Mouse (Mus musculus): Measurements from ENCODE around the gene Mtcl1. TPM values are rescaled to one million over a fixed set of nuclear protein-coding genes. Genes with fewer than 3 reads are reported as not detected.

Gene Mtcl1
- polyA plus RNA-seq, 1 experiment from 2014 or later, result 10.4 TPM

DNA sequence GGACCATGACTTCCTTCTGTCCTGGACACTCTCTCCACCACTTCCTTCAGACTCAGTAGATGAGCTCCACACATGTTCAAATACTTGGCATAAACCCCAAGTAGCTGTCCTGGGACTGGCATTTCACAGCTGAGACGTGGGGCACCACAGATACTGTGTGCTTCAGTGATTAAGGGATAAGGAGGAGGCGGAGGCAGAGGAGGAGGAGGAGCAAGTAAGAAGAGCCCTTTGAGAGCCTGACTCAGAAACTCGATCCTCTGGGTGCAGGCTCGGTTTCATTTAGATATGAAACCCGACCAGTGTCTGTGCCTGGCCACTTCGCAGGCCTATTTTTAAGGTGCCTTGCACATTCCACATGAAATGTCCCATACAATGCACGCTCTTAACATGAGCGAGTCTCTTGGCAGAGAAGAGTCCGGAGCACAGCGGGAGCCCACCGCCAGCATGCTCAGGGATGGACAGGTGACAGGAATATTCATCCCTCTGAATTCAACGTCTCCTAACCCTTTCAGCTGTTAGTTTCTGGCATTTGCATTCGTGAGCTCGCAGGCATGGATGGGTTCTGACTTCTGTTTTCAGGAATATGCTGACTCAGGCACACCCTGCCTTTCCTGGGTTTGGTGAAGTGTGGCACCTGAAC, 74.8 kb downstream of the Mtcl1 start:
- H3K27me3 ChIP-seq, result no peaks in the 10 kb centered on the region; the same call in 1 of the 2 replicates
- H3K9ac ChIP-seq, result no peak overlapping the region
- no peak overlapping the region for H3K27ac ChIP-seq
- H3K4me1 ChIP-seq, result peaks cover 16% of the 10 kb centered on the region
- H3K36me3 ChIP-seq, result peaks cover 7% of the 10 kb centered on the region; the same call in 1 of the 2 replicates
- 46% methylated on average over 14 of the region's 14 CpGs for WGBS
- no peak overlapping the region for H3K4me2 ChIP-seq (replicated peaks)
- ATAC-seq (ENCODE audit: insufficient number of reproducible peaks, insufficient read depth, low FRiP score, low TSS enrichment), result peak; percentile 36; the same call in 1 of the 2 replicates
- no peak overlapping the region for H3K4me3 ChIP-seq
- no peaks in the 10 kb centered on the region for H3K9me3 ChIP-seq

DNA sequence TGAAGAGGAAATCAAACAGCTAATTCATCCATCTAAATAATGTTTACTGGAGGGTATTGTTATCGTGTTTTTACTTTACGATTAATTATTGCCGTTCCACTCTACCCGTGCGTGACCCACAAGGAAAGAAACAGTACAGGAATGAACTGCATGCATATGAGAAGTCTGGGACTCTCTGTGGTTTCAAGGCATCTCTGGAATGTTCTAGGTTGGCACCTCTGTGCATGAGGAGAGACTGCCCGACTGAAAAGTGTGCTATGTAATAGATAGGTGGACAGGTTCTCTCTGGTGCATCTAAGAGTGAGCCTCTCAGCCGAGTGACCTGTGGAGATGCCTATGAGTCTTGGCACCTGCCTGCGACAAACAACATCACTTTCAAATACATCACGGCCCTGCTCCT, 78.7 kb downstream of the Mtcl1 start:
- Histone ChIP-seq H3K36me3 (no peaks in the 10 kb centered on the region), H3K9me3 (no peaks in the 10 kb centered on the region), H3K4me2 (replicated peaks) (no peak overlapping the region), H3K27ac (no peak overlapping the region), H3K27me3 (no peaks in the 10 kb centered on the region), H3K4me3 (no peak overlapping the region), H3K4me1 (peaks cover 16% of the 10 kb centered on the region), H3K9ac (no peak overlapping the region)
- ATAC-seq (ENCODE audit: insufficient number of reproducible peaks, insufficient read depth, low FRiP score, low TSS enrichment), result no peak
- 85% methylated on average over 9 of the region's 9 CpGs for WGBS

DNA sequence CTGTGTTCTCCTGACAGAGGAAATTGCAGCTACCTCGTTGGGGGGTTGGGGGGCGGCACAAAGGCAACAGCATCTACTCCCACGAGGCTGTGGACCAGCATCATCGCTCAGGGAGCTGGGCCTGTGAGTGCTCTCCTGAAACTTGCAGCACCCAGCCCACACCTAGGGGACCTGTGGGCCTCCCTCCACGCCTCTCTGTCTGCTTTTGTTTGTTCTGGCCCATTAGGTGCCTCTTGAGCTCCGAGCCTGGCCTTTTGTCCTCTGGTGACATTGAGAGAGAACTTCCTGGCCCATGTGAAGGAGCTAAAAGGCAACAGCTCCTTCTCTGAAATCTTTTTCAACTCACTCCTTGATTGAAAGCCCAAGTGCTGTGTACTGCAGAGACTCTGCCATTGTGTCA, 79.8 kb downstream of the Mtcl1 start:
- Histone ChIP-seq H3K4me1 (peaks cover 12% of the 10 kb centered on the region), H3K4me2 (replicated peaks) (no peak overlapping the region), H3K27me3 (no peaks in the 10 kb centered on the region), H3K4me3 (no peak overlapping the region), H3K9me3 (no peaks in the 10 kb centered on the region), H3K27ac (no peak overlapping the region), H3K36me3 (0 out of 2 replicates have a peak, but pooled peaks cover 2% of the 10 kb centered on the region), H3K9ac (no peak overlapping the region)
- no peak for ATAC-seq (ENCODE audit: insufficient number of reproducible peaks, insufficient read depth, low FRiP score, low TSS enrichment)
- WGBS, result 74% methylated on average over 6 of the region's 6 CpGs

DNA sequence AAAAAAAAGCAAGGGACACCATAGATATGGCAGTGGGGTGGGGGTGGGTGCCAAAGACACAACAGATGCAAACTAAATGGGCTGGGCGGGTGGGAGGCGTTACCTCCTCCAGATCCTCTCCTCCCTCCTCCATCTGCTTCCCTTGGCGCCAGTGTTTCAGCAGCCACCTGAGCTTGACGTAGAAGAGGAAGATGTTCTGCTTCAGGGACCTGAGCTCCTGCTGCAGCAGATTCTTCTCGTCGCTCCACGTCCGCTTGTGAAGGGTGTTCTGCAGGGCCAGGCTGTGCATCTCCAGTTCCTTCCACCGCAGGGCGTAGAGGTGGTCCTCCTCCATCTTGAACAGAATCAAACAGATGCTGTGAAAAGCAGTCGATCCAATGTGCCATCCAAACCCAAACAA, 81.4 kb downstream of the Mtcl1 start:
- 93% methylated on average over 11 of the region's 11 CpGs for WGBS
- H3K36me3 ChIP-seq, result peaks cover 9% of the 10 kb centered on the region; the same call in 1 of the 2 replicates
- no peaks in the 10 kb centered on the region for H3K27me3 ChIP-seq
- no peak overlapping the region for H3K4me3 ChIP-seq
- no peak overlapping the region for H3K27ac ChIP-seq
- no peak overlapping the region for H3K4me2 ChIP-seq (replicated peaks)
- peaks cover 10% of the 10 kb centered on the region; the same call in 1 of the 2 replicates for H3K4me1 ChIP-seq
- H3K9ac ChIP-seq, result no peak overlapping the region
- H3K9me3 ChIP-seq, result no peaks in the 10 kb centered on the region
- no peak for ATAC-seq (ENCODE audit: insufficient number of reproducible peaks, insufficient read depth, low FRiP score, low TSS enrichment)

DNA sequence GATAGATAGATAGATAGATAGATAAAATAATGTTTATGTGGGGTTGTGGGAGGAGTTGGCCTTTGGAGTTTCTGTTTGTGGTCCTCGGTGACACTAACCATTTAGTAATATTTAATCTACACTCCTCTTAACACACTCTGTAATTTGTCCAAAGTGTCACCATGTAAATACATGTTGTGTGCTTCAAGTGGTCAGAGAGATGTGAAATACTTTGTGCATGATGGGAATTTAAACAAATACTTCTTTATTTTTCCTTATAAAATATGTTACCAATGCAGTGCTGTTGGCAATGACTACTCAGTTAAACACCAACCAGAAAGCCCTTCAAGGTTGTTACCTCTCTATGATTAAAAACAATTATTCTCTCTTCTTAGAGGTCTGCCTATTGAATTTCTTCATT, 83.9 kb downstream of the Mtcl1 start:
- WGBS, result 94% methylated on average over 1 of the region's 1 CpGs
- no peak for ATAC-seq (ENCODE audit: insufficient number of reproducible peaks, insufficient read depth, low FRiP score, low TSS enrichment)
- H3K9me3 ChIP-seq, result no peaks in the 10 kb centered on the region

DNA sequence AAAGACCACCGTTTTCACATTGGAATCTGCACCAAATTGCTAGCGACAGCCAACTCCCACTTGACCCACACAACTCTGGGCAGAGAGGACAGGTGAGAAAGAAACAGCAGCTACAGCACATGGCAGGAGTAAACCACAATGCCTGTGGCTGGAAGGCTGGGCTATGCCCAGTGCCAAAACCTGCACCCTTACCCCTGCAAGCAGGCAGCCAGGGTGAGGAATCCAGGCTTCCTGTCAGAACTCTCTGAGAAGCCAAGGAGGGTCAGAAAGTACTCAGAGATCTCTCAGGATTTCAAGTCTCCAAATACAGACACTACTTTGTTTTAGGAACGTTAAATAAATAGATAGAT, 84.3 kb downstream of the Mtcl1 start:
- H3K9ac ChIP-seq, result no peak overlapping the region
- no peak overlapping the region for H3K4me3 ChIP-seq
- no peaks in the 10 kb centered on the region for H3K27me3 ChIP-seq
- no peak overlapping the region for H3K4me2 ChIP-seq (replicated peaks)
- no peaks in the 10 kb centered on the region for H3K9me3 ChIP-seq
- peaks cover 10% of the 10 kb centered on the region; the same call in 1 of the 2 replicates for H3K4me1 ChIP-seq
- H3K27ac ChIP-seq, result 0 out of 2 replicates have a peak overlapping the region, but pooled peaks have one; percentile 23
- no peak for ATAC-seq (ENCODE audit: insufficient number of reproducible peaks, insufficient read depth, low FRiP score, low TSS enrichment)
- H3K36me3 ChIP-seq, result peaks cover 11% of the 10 kb centered on the region; the same call in 1 of the 2 replicates
- WGBS, result 85% methylated on average over 3 of the region's 3 CpGs

More for the DNA sequence above, 83.9 kb downstream of the Mtcl1 start:
- Histone ChIP-seq H3K4me2 (replicated peaks) (no peak overlapping the region), H3K27ac (no peak overlapping the region), H3K36me3 (peaks cover 11% of the 10 kb centered on the region; the same call in 1 of the 2 replicates), H3K9ac (no peak overlapping the region), H3K4me1 (peaks cover 10% of the 10 kb centered on the region; the same call in 1 of the 2 replicates), H3K27me3 (no peaks in the 10 kb centered on the region), H3K4me3 (no peak overlapping the region)

DNA sequence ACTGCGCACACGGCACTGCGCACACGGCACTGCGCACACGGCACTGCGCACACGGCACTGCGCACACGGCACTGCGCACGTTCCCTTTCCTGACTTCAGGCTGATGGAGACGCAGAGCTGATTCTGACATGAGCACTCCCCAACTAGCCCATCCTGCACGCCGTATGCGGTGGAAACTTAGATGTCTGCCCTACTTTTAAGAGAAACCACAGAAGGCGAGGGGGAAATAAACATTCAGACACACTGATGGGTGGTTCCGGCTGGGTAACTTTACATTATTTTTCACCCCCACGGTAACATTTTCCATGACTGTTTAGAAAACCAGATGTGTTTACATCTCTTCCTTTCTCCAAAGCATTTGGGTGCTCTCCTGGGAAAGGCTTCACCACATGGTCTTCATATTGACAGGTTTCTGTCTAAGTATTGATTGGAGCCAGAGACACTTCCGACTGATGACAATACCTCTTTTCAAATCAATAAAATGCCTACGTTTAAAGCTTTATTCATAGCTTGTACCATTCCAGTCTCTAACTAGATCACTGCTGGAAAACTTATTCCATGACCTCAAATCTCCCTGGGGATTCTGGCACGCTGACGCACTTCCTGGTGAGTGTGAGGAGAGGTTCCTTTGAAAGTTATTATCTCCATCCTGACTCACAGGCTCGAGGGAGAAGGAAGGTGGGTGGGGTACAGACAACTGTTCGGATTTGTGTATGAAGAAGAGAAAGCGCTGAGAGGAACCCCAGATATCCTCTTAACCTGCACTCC, 84.8 kb downstream of the Mtcl1 start:
- Histone ChIP-seq H3K9ac (no peak overlapping the region), H3K27ac (0 out of 2 replicates have a peak overlapping the region, but pooled peaks have one; percentile 23), H3K4me3 (no peak overlapping the region), H3K4me2 (replicated peaks) (no peak overlapping the region), H3K36me3 (peaks cover 11% of the 10 kb centered on the region; the same call in 1 of the 2 replicates), H3K9me3 (no peaks in the 10 kb centered on the region), H3K4me1 (peaks cover 10% of the 10 kb centered on the region; the same call in 1 of the 2 replicates), H3K27me3 (no peaks in the 10 kb centered on the region)
- WGBS, result 68% methylated on average over 26 of the region's 26 CpGs
- ATAC-seq (ENCODE audit: insufficient number of reproducible peaks, insufficient read depth, low FRiP score, low TSS enrichment), result no peak

DNA sequence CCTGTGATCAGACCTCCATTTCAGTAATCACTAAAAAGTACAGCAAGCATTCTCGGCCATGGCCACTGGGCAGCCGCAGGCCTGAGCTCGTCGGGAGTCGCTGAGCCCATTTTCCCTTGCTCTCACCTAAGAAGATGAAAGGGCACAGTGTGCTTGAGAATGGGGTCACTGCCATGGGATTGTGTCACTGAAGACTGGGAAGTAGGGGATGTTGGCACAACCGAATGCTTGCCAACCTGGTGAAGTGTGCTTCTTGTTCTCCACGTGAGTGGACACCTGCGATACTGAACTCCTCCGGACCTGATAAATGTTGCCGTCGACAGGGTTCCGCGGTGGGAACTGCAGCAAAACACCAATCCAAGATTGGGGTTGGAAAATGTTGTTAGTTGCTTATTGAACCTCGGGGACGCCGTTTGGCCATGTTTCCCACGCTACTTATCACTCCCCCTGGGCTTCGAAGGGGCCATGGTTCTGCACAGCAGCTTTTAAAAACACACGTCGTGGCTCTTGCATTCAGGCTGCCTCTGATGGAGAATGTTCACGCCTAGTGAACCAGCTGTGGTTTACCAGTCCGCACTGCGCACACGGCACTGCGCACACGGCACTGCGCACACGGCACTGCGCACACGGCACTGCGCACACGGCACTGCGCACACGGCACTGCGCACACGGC, 85.6 kb downstream of the Mtcl1 start:
- Histone ChIP-seq H3K4me3 (no peak overlapping the region), H3K9ac (no peak overlapping the region), H3K27ac (no peak overlapping the region), H3K36me3 (peaks cover 11% of the 10 kb centered on the region; the same call in 1 of the 2 replicates), H3K4me2 (replicated peaks) (no peak overlapping the region), H3K4me1 (peaks cover 10% of the 10 kb centered on the region; the same call in 1 of the 2 replicates), H3K9me3 (no peaks in the 10 kb centered on the region), H3K27me3 (no peaks in the 10 kb centered on the region)
- 91% methylated on average over 36 of the region's 36 CpGs for WGBS
- ATAC-seq (ENCODE audit: insufficient number of reproducible peaks, insufficient read depth, low FRiP score, low TSS enrichment), result no peak

DNA sequence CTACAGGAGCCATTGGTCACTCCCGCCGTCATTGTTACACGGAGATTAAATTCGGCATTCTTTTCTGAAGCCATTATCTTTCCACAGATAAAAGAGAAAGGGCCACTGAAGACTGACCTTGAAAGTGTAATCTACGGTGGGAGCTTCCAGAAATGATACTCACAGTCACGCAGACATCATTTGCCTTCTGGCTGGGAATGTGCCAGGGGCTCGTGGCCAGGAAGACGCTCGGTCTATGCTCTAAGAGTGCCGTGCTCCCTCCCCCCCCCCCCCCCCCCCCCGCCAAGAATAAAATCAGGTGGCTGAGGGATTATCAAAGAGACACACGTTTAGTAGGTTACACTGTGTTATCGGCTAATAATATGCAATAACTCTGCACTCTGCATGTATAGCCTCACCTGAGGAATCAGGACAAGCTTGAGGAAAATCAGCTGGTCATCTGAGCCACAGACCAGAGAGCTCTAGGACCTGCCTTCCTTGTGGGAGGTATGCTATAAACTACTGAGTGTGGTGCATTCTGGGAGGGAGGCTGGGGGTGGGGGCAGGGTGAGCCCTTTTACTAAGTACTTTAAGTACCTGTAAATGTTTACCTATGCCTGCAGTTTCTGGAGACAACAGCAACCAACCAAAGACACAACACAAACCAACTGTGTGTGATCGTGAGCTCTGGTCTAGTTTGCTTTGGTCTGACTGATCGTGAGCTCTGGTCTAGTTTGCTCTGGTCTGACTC, 87.1 kb downstream of the Mtcl1 start:
- Histone ChIP-seq H3K4me1 (peaks cover 16% of the 10 kb centered on the region; the same call in 1 of the 2 replicates), H3K4me3 (no peak overlapping the region), H3K9me3 (no peaks in the 10 kb centered on the region), H3K27me3 (no peaks in the 10 kb centered on the region), H3K4me2 (replicated peaks) (no peak overlapping the region), H3K9ac (no peak overlapping the region), H3K36me3 (peaks cover 11% of the 10 kb centered on the region; the same call in 1 of the 2 replicates), H3K27ac (no peak overlapping the region)
- no peak for ATAC-seq (ENCODE audit: insufficient number of reproducible peaks, insufficient read depth, low FRiP score, low TSS enrichment)
- WGBS, result 86% methylated on average over 14 of the region's 15 CpGs

DNA sequence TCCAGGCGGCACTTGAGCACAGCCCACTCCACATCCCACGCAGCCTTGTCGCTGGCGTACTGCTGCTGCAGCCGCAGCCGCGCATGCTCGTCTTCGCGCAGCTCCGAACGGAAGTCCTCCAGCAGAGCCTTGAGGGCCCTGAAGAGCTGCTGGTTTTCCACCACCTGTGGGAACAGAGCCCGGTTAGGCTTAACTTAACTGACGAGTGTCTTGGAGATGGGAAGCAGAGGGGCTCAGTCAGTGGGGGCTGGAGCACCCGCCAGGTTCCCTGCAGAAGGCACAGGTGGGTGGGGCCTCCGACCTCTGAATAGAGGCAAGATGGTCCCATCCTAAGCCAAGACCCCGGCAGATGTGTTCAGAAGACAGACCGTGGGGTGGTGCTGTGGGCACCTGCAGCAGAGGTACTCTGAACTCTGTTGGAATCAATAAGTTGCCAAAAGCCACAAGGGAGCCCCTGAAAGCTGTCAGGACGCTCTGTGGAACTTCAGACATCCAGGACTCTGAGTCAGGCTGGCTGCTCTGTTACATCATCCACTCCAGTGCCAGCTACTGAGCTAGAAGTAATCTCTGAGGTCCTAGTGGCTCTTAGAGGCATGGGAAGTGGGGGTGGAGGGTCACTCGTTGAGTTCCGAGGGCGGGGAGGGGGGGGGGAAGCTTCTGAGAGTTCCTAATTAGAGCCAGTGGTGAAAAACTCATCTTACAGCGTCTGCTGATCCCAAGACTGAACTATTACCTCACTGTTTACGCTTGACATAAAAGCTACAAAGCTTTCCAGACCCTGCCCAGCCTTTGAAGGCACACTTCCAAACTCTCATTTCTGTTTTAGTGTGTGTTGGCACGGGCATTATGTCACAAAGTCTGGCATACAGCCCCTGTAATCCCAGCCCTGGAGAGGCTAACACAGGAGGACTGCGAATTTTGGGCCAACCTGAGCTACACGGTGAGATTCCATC, 91.2 kb downstream of the Mtcl1 start:
- Histone ChIP-seq H3K9ac (no peak overlapping the region), H3K9me3 (no peaks in the 10 kb centered on the region), H3K27me3 (no peaks in the 10 kb centered on the region), H3K27ac (no peak overlapping the region), H3K4me3 (no peak overlapping the region), H3K4me1 (peaks cover 6% of the 10 kb centered on the region; the same call in 1 of the 2 replicates), H3K36me3 (peaks cover 14% of the 10 kb centered on the region), H3K4me2 (replicated peaks) (no peak overlapping the region)
- ATAC-seq (ENCODE audit: insufficient number of reproducible peaks, insufficient read depth, low FRiP score, low TSS enrichment), result no peak
- 73% methylated on average over 27 of the region's 27 CpGs for WGBS
